Mouse (Mus musculus) erythroblast, embryonic 14.5 days (primary cell): ENCODE measurements around the gene Rcc1l.

Experiments used
- GATA1 ChIP-seq: IDR thresholded peaks from 2 replicates; pipeline ENCODE4 v1.6.1; 2012; ENCODE audit warnings: low read length, inconsistent platforms, mixed read lengths
- TAL1 ChIP-seq: IDR thresholded peaks from 3 replicates; pipeline ENCODE4 v1.6.1; 2012; ENCODE audit warnings: low read length, inconsistent platforms, mixed read lengths

GRCm38 (mm10) chr5:134182735-134183134 is 6.2 kb upstream of the Rcc1l start:
- TF ChIP-seq TAL1 (no peak), GATA1 (no peak)
